Mouse (Mus musculus) mouse trophoblast stem cell (cell line): ENCODE data around the gene Wdr91.

Experiments
- in situ Hi-C, 2 experiments: fragments of 300-500 bp; cut with MseI, MboI; formaldehyde crosslinking; loops; 2 replicates in 1 of 2; 3 replicates in 1 of 2; pipeline ENCODE4 v1.15.1; 2025

The Wdr91 gene

DNA sequence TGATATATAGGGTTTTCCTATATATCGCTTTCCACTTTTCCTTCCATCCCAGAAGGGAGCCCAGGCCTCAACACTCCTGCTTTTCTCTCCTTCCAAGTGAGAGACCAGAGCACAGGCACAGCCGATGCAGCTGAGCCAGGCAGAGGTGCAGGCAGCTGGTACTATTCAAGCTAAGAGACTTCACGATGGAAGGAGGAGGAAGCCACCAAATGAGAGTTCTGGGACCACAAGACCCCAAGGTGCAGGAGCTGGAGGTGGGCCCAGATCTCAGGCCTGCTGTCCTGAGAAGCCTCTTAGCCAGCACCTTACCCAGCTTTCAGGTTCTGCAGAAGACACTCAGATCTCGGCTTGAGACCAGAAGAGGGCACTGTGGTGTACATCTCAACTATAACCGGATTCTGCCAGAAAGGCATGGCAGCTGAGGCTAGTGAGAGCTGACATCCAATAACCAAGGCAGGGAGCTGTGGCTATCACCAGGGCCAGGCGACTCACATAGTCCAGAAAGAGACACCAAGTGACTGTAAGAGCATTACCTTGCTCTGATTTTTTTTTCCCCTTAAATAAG lies 30.7 kb downstream of the Wdr91 start:
- in situ Hi-C loops, result no loop called here

DNA sequence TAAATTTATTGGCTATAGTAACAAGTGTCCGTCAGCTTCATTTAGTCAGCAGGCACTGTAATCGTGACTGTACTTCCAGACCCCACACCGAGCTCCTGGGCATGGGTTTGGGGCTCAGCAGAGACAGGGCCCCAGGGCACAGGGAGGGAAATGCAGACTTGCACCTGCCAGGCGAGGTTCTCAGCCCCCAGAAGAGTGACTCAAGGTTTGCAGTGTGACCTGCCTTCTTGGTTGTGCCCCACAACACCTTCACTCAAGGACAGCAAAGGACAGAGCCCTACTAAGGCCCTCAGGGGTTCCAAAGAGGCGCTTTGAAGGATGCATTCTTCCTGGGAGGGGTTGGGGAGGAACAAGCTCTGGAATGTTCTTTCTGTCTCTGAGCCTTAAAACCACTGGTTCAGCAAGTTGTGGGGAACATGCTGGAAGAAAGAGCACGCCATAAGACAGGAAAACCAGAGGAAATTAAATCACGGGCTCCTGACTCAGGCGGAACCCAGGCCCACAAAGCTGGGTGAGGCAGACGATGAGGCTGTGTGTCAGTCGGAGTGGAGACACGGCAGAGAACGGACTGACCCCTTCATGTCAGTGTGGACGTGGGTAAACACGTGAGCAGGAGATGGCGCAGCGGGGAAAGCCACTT lies 31.5 kb downstream of the Wdr91 start:
- in situ Hi-C loops, result no loop called here

DNA sequence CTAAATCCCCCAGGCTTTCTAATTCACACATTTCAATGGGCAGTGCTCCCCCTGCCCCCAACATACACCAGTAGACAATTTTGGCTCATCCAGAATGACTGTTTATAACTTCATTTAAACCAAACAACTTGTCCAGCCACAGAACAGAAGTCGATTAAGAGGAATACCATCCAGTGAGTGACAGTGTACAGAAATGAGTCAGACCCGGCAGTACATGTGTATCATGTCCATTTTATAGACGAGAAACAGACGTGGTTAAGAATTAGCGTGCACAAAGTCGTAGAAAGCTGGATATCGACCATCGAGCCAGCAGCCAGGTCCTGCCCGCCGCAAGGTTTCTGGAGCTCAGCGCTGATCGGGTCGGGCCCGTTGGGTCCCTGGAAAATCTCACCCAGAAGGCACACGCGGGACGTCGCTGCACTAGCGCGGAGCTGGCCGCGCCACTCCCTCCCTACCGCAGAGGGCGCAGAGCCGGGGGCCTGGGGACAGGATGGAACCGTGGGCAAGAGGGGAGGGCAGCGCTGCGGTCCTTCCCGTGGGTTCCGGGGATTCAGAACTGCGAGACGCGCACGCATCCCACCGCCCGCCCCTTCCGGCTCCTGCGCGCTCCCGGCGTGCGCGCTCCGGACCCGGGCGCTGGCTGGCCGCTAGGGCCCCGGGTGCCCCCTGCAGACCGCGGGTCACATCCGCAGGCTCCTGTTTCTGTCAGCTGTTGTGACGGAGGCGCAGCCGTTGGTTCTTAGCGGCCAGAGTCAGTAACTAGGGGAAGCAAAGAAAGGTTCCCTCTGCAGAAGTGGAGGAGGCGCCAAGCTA lies 33.0 kb downstream of the Wdr91 start, which contains the start of gene Cyren:
Gene Cyren, minus strand, starts transcription at position 552 of the 813 bp plus-strand sequence.
- in situ Hi-C loops, result no loop called here

DNA sequence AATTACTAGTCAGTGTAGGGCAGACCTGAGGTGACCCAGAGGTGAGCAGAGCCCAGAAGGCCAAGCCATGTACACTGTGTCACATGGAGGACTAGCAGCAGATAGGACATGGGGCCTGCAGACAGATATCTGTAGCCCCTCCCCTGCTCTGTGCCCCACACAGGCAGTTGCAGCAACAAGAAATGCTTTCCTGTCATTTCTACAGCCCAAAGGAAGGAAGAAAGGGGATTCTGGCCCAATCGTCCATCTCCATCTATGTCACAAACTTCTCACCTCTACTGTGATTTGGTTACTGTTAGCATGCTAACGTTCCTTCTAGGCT lies 33.9 kb downstream of the Wdr91 start:
- in situ Hi-C loops, result no loop called here

DNA sequence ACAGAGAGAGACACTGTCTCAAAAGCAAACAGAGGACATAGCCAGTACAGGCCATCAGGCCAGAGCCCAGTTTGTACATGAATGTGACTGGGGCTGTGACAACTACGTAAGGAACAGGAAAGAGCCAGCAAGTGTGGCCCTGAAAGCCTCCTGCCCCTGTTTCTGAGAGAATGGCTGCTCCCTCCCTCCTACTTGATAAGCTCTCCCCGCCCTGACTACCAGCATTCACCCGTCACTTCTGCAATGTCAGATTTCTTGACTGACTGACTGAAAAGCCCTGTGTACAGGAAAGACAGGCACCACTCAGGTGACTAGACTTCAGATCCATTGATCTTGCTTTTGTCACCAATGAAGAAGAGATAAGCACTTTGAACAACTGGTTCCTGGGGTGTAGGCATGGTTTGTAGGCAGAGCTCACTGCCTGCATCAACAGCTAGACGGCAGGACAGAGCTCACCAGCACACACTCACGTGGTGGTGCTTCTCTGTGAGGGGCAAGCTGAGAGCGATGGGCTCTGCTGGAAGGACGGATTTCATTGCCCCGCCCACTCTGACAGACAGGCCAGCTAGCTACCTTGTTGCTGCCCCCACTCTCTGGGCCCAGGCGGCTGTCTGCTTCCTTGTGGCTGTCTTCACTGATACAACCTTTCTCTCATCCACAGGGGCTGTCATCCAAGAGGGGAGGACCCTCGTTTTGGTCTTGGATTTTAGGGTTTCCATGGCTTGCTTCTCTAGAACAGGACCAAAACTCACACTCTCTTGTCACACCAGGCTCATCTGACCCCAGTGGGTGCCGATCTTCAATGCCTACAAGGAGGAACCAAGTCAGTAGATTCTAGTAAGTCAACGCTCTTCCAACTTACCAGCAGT lies 34.5 kb downstream of the Wdr91 start:
- in situ Hi-C loops, result no loop called here

DNA sequence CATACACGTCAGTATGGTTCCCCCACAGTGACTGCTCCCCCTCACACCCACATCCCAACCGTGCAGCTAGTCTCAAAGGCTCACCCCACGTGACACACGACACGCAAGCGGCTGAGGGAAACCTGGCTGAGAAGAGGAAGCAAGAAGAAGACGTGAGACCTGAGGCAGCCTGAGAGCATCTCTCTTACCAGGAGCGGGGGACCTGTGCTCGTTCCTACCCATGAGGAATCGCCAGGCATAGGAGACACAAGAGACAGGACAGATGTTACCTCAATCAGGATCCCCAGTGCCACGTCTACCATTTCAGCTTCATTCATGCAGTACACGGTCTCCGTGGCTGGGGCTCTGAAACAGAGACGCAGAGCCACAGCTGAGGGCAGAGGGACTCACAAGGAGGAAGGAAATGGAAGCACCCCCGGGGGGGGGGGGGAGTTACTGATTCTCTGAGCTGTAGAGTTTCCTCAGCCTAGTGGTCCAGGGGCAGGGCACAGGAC lies 35.4 kb downstream of the Wdr91 start:
- in situ Hi-C loops, result no loop called here

DNA sequence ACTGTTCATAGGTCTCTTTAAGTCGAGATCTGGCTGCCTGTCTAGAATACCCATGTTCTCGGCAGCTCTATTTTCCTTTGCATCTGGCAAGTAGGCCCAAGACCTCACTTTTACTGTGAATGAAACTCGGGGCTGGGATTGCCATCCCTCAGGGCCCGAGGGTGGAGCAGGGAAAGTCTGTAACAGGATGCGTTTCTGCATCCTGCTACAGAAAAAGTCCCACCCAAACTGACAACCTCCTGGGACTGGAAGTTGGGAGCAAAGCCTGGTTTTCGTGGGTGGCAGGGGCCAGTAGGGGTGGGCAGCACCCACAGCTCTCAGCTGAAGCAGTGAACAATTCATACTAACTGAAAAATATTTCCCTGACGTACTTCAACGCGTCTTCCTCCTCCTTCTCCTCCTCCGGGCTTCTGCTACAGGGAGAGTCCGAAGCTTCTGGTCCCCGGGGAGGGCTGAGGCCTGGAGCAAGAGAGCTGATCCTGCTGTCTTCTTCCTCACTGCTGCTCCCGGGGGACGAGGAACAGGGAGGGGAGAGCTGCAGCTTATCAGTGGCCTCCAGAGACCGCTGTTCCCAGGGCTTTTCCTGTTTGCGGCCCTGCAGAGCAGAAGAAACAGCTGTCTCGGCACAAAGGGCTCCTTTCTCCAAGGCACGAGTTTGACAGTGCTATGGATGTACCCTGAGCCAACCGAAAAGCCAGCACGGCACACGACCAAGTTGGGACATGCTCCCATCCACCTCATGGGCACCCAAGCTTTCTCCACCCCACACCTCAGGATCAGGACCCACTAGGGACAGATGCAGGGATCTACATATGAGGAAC lies 36.4 kb downstream of the Wdr91 start:
- in situ Hi-C loops, result no loop called here

DNA sequence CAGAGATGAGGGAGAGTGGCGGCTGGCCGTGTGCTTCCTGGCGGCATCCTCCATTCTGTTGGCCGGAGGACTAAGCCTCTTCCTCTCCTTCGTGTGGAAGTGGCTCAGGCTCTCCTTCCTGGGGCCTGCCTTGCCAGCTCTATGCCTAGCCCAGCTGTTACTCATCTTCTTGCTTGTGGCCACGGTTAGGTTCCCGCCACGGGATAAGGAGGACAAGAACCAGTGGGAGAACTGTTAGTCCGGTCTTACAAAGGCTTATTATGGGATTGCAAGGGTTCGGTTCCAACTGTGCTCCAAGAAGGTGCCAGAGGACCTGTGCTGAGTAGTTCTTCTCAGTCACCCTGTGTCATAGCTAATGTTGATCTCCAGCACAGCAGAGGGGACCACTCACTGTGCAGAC lies 37.8 kb downstream of the Wdr91 start:
- in situ Hi-C loops, result no loop called here

DNA sequence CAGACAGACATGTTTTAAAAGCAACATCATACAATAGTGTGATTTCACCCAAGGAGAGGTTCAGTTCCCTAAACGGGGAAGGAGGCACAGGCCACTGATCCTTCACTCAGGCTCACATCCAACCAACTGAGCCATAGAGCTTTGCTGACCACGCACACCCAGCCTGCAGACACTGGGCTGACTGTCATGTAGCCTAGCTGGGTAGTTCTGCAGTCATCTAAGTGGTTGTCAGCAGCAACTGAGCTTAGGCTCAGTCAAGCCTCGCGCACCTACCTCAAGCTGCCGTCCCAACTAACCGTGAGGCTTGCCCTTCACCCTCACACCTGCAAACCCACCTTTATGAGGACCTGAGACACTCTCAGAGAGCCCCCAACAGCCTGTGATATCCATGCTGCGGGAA lies 38.7 kb downstream of the Wdr91 start:
- in situ Hi-C loops, result no loop called here

DNA sequence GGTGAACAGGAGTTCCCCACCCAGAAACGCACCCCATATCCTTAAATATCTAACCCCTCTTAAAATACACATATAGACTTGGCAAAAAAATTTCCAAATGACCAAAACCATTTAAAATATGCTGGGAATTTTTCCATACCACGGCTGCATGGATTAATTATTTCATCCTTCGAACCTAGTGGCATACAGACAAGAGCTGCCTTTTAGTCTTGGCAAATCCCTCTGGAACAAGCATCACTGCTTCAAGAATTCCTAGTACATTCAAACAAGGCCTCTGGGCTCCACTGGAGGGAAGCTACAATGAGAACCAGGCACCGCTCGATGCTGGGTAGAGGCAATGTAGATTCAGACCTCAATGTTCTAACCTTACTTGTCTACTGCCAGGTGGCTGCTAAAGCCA lies 40.0 kb downstream of the Wdr91 start:
- in situ Hi-C loops, result no loop called here

DNA sequence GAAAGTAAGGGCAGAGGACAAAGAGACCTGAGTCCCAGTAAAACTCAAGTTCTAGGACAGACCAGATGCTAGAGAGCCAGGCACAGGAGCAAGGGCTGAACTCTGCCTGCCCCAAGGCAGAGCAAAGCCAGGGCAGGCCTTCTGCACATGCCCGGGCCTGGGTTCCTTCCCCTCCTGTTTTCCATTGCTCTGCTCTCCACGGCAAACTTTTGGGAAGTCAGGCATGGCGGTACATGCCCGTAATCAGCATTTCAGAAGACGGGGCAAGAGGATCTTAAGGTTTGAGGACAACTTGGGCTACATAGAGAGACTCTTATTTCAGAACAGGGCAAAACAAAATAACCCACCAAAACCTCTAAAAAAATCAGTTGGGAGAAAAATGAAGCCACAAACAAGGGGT lies 40.5 kb downstream of the Wdr91 start:
- in situ Hi-C loops, result no loop called here

DNA sequence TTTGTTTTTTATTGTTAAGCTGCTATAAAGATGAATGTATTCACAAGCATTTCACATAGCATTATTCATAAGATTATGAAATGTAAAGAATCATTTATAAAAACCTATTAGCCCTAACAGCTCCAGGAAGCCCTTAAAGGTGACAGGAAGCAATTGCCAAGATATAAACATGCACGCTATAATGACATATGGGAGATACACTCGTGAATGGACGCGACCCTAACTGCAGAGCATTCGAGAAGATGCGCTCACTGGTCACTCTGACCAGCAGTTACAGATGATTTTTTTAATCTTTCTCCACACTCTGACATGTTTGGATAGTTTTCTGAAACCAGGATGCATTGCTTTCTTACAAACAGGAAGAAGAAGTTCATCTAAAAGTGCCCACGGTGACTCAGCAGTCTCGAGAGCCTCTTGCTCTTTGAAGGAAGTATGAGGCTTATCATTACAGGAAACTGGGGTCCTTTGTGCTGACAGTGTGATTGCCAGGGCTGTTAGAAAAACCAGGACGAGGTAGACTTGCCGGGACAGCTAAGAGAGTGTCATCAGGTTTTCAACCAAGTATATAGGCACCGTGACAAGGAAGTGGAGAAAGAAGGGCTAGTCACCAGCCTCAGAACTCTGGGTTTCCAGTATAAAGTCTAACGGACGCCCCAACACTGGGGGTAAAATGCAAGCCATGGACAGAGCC lies 41.3 kb downstream of the Wdr91 start:
- in situ Hi-C loops, result no loop called here

DNA sequence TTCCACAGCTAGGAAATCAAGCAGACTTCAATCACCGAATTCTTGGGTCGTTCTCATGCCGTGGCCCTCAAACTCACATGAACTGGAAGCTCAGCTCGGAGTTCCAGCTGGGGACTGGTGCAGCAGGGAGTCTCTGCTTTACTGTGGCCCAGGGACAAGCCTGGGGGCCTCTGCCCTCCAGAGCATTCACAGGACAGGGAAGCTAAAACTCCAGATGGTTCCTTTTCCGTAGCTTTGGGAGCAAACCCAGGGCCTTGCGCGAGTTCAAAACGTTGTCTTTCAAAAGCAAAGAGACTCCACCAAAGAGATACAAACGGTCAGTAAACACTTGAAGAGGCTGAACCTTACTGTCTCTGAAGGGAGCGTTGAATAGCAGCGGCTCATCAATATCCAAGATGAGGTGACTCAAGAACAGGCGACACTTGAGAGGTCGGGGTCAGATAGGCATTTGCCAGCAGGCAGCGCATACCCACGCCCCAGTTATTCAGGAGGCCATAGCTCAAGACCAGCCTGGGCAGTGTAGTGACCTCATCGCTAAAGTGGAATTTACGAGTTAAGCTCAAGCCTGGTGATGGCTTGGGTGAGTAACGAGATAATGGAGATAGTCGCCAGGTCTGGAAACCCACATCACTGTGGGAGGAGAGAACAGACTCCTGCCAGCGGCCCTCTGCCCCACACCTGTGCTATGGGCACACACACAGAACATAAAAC lies 42.0 kb downstream of the Wdr91 start:
- in situ Hi-C loops, result no loop called here

DNA sequence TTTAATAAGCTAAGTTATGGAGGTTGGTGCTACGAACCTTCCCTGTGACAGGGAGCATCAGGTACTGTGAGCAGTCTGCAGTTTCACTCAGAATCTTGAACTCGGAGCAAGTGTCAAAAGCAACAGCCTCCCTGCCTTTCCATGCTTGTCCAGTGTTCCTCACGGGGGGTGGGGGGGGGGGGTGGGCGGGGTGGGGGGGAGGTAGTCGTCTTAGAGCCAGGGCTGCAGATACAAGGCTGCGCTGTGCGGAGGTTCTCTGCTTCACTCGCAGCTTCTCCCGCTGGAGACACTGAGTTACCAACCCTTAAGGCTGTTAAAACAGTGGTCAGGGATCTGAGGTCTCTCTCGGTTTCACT lies 42.7 kb downstream of the Wdr91 start:
- in situ Hi-C loops, result no loop called here

DNA sequence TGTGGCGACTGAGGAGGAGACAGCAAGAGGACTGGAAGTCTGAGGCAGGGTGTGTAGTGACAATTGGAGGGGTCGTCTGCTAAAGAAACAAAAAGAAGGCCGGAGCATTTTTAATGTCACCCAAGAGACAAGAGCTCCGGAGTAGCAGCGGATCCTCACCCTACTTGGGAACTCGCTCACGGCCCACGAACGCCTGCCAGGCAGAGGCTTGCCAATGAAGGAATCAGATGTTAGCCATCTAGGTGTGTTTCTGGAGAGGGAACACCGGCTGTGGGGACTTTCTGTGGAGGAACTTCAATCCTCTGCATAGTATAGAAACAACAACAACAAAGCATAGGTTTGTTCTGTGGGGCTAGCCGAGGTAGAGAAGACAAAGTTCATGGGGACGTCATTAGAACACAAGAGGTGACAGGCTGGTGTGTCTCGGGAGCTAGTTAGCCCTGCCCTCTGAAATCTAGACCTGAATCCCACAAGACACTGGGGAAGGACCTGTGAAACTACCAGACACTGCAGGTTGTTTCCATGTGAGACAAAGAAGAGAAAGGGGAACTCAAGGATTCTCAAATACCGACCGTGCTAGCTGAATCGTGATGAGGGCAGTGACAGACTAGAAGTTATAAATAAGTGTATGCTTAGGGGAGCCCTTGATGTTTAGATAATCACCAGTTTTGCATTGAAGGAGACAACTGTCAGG lies 43.2 kb downstream of the Wdr91 start:
- in situ Hi-C loops, result no loop called here

DNA sequence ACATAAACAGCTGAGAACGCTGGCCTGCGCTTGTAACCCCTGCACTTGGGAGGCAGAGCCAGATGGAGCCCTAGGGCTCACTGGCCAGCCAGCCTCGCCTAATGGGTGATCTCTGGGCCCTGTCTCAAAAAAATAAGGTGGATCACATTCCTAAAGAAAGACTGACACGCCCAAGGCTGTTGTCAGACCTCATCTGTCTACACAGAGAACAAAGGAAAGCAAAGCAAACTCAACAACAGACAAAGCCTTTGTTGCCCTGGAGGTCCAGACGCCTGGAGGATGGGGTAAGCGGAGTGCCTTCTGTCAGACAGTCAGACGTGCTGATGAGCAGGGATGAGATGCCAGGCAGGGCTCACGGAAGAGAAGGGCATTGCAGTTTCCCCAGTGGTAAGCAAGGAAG lies 43.9 kb downstream of the Wdr91 start:
- in situ Hi-C loops, result no loop called here

DNA sequence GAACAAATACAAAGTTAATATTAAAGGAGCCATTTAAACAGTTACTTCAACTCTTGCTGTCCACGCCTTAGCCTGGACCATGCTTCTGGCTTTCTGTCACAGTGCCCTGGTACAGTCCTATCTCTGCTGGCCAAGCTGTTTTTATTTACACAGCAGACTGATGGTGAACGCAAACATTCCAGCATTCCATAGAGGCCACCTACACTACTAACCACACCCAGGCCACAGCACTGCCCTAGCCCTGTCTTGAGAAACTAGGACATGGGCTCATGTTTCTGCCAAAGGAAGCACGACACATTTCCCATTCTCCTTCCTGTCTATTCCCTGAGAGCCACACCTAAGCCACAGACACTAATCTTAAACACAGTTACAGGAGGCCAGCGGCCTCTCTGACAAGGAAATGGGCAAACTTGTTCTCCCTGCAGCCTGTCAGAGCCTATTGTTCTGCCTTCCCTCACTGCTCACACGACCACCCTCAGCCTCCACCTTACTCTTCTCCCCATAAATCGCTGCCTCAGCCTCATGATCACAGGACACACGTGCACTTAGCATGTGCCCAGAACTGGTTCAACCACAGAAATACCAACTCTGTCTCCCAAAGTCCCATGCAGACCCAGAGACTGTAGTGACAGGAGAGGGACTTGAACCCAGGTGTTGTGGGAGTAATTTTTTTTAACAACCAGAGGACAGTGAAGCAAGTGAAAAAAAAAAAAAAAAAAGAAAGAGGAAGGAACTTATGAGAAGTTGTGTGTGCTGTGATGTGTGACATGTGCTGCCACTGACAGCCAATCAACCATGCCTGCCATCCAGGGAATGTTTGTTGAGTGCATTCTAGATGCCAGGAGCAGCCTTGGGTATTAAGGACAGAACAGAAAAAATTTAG lies 44.7 kb downstream of the Wdr91 start:
- in situ Hi-C loops, result no loop called here

DNA sequence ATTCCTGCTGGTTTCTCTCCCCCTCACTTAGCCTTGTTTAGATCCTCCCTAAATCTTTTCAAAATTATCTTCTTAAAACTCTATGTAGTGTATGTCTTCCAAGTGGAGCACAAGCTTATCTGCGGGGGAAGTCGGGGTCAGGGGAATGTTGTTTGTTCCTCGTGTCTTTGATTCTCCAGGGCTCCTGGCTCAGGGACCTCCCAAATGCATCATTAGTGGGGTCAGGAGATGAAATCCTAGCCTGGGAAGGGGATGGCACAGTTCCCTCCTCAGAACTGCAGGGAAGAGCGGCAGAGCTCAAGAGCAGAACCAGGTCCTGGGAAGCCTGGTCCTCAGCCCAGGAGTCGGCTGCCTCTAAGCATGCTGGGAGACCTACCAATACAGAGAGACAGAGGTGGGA lies 45.5 kb downstream of the Wdr91 start:
- in situ Hi-C loops, result no loop called here
